Mouse (Mus musculus): Measurements from ENCODE around the gene Gm14412. TPM values are rescaled to one million over a fixed set of nuclear protein-coding genes. Genes with fewer than 3 reads are reported as not detected.
"Not testable (repeated sequence)": the region's sequence is repeated elsewhere in the genome, so short reads cannot be mapped to it uniquely, and the experiment has no call there.

The Gm14412 gene
- not detected in 2 replicates for polyA plus RNA-seq (2012; rRNA removed)

DNA sequence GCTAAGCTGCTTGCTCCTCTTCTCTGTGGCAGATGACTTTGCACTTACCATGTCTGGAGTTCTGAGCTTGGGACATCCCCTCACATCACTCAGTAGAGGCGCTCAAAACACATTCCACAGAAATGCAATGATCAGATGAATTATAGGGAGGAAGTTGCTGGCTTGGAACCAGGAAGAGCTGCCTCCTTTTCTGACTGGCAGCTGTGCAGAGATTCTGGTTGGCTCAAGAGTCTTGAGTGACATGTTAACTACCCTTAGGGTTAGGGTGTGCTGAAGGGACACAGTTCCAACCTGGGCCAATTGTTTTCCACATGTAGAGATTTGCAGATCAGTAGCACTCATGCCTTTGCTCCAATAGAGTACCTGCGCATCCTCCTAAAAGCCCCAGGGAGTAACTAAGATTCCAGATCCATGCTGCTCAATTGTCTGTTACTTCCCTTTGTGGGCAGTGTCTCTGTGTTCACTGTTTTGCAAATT lies at the start of gene Gm14412:
Gene Gm14412, minus strand, starts transcription at position 51 of the 477 bp plus-strand sequence.
- not testable (repeated sequence) for DNase-seq (ENCODE audit: low read depth, low spot score)
- WGBS: 77% methylated on average over 2 of the region's 2 CpGs

- DNase-seq (ENCODE audit: low read depth, low spot score): not testable (repeated sequence)
- WGBS: 69% methylated on average over 4 of the region's 4 CpGs
Observed at GRCm38 (mm10) chr2:177329661-177330292, 5.7 kb upstream of the Gm14412 start.

GRCm38 (mm10) chr2:177321361-177321760 lies 2.7 kb downstream of the Gm14412 start:
- DNase-seq (ENCODE audit: low read depth, low spot score): not testable (repeated sequence)

DNA sequence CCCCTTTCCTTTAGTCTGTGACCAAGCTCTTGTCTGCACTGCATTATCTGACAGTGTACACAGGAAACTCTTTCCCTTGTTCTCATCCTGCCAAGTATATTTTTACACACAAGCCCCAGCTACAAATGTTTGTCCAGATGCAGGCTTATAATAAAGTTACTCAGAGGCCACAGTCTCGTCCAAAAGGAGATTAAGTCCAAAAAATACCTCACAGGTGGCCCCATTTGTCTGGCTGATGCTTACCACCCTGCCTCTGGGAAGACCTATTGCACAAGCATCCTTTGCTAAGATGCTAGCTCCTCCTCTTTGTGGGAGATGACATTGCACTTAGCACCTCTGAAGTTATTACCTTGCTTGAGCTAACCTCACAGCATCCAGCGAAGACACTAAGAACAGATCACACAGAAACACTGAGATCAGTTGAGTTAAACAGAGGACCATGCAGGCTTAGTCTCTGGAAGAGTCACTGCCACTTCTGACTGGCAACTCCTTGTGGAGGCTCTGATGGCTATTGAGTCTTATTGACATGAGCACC lies 3.3 kb downstream of the Gm14412 start:
- DNase-seq (ENCODE audit: low read depth, low spot score): not testable (repeated sequence)
- WGBS: 39% methylated on average over 2 of the region's 2 CpGs

DNA sequence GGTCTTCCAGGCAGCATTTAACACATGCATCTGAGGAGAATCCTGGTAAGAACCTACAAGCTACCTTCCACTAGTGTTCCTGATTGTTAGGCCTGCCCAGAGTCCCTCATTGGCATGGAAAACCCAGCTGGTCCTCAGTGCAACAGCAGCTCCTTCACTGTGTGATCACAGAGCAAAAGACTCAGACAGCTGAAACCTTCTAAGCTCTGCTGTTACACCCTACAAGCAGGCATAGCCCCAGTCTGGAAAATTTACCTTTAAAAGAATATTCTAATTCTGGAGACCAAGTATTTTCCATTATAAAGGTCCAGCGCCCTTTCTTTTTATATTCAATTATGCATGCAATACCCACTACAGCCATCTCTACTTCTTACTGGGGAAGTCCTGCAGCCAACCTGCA lies 5.1 kb downstream of the Gm14412 start:
- 82% methylated on average over 1 of the region's 1 CpGs for WGBS
- DNase-seq (ENCODE audit: low read depth, low spot score): no peak

GRCm38 (mm10) chr2:177309627-177310026 lies 14.5 kb downstream of the Gm14412 start:
- DNase-seq (ENCODE audit: low read depth, low spot score): not testable (repeated sequence)
- 70% methylated on average over 4 of the region's 4 CpGs for WGBS

GRCm38 (mm10) chr2:177304980-177305379 lies 19.1 kb downstream of the Gm14412 start:
- no CpG with 5 or more reads among the region's 2 CpGs for WGBS
- DNase-seq (ENCODE audit: low read depth, low spot score): not testable (repeated sequence)

DNA sequence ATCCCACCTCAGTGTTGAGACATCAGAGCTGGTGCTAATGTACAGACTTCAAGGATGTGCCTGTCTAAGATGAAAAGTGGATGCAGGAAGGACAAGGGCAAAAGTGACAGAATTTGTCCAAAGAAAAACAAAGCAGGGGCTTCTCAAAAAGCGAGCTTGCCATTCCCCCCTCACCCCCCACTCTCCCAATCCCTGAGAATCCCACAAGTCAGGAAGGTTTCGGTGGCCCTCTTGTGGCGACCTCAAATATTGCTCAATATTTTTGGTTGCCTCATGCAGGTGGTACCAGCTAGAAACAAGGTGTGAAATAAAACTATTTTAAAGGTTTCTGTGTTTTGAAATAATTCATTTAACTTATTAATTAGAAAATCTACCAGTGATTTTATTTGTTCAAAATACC lies 40.4 kb downstream of the Gm14412 start:
- DNase-seq (ENCODE audit: low read depth, low spot score): not testable (repeated sequence)
- 25% methylated on average over 3 of the region's 3 CpGs for WGBS

GRCm38 (mm10) chr2:177277754-177278153 lies 46.4 kb downstream of the Gm14412 start:
- not testable (repeated sequence) for DNase-seq (ENCODE audit: low read depth, low spot score)
- 74% methylated on average over 2 of the region's 2 CpGs for WGBS

GRCm38 (mm10) chr2:177272237-177272636 lies 51.9 kb downstream of the Gm14412 start:
- not testable (repeated sequence) for DNase-seq (ENCODE audit: low read depth, low spot score)
- WGBS: 80% methylated on average over 2 of the region's 2 CpGs

- DNase-seq (ENCODE audit: low read depth, low spot score): not testable (repeated sequence)
- no CpG with 5 or more reads among the region's 2 CpGs for WGBS
Observed at GRCm38 (mm10) chr2:177266936-177267335, 57.2 kb downstream of the Gm14412 start, which contains the start of gene Gm14409. Gene Gm14409, minus strand, starts transcription at chr2:177267036.

Other genes starting within 250 kb of the Gm14412 start
- not detected in 2 replicates for gene Gm14401, start 250.0 kb downstream of the Gm14412 start, polyA plus RNA-seq (2012; rRNA removed)
- gene Gm14410, start 117.9 kb downstream of the Gm14412 start, polyA plus RNA-seq (2012; rRNA removed): 1.9 and 3.4 TPM in 2 replicates
- gene Gm14409, start 57.3 kb downstream of the Gm14412 start, polyA plus RNA-seq (2012; rRNA removed): not detected in 2 replicates
- gene Gm14418, start 74.0 kb upstream of the Gm14412 start, polyA plus RNA-seq (2012; rRNA removed): 0.11 and 0.36 TPM in 2 replicates
- gene Zfp970, start 140.4 kb upstream of the Gm14412 start, polyA plus RNA-seq (2012; rRNA removed): 2.2 and 4.3 TPM in 2 replicates
- gene Gm14403, start 173.9 kb upstream of the Gm14412 start, polyA plus RNA-seq (2012; rRNA removed): 0.34 and 0.50 TPM in 2 replicates

All from large intestine, adult 2 months (tissue).